In the genomic region with DNA sequence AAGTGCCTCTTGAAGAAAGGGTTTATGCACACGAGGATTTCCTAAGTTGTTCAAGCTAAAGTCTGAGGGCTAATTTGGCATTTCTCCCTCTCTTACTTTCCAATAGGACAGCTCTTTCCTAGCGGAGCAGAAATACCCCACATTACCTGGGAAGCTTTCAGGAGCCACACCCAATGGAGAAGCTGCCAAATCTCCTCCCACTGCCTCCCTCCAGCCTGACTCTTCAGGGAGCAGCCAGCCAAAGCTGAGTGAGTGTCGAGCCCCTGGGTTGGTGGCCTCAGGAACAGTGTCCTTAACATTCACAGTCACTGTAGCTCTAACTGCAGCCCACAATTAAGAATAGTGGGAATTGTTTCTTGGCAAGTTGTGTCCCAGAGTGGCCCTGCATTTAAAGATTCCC, we compare ENCODE assay signal across 11 mouse cellular contexts.
"Had no signal": no experiment of that assay in that cellular context is flagged by ENCODE, and none has a peak within 500 bp of the region (broad histone marks: within the 10 kb centered on the region; RNA-seq: fewer than 3 reads in every experiment).

No protein-coding gene starts in this region.

- H3K9me3 ChIP-seq: midbrain, embryonic 15.5 days had no signal

- H3K27me3 ChIP-seq: limb, embryonic 12.5 days; midbrain, embryonic 15.5 days; neural tube, embryonic 13.5 days had no signal

- H3K36me3 ChIP-seq: midbrain, embryonic 10.5 days; midbrain, embryonic 15.5 days; neural tube, embryonic 13.5 days had no signal

- DNase-seq: layer of hippocampus, adult 9-11 months; layer of hippocampus, postnatal 36 days; lung, embryonic 14.5 days; right cerebral cortex, postnatal 14 days; thymus, postnatal 36 days had no signal

- H3K27ac ChIP-seq: hindbrain, postnatal 0 days; limb, embryonic 12.5 days; liver, embryonic 14.5 days; midbrain, embryonic 10.5 days; midbrain, embryonic 15.5 days; neural tube, embryonic 13.5 days had no signal

- H3K4me2 ChIP-seq: limb, embryonic 12.5 days; lung, embryonic 14.5 days; midbrain, embryonic 15.5 days; neural tube, embryonic 13.5 days had no signal

- H3K9ac ChIP-seq: limb, embryonic 12.5 days; liver, embryonic 14.5 days; lung, embryonic 14.5 days; midbrain, embryonic 15.5 days; neural tube, embryonic 13.5 days had no signal

- ATAC-seq: hindbrain, postnatal 0 days; midbrain, embryonic 15.5 days had no signal

- H3K4me1 ChIP-seq: limb, embryonic 12.5 days; midbrain, embryonic 15.5 days; neural tube, embryonic 13.5 days had no signal

- H3K4me3 ChIP-seq: limb, embryonic 12.5 days; midbrain, embryonic 10.5 days; midbrain, embryonic 15.5 days; neural tube, embryonic 13.5 days had no signal
